Mouse (Mus musculus) limb, embryonic 13.5 days (tissue): Measurements from ENCODE around the gene Ica1. TPM values are rescaled to one million over a fixed set of nuclear protein-coding genes. Genes with fewer than 3 reads are reported as not detected.

Experiments used
- ATAC-seq: fragments of 200-750 bp; cut with Nextera tagmentation; 2 replicates; pipeline ENCODE4 v1.8.0; 2017; ENCODE audit warnings: low read depth, moderate number of reproducible peaks, moderate TSS enrichment; ENCODE audit not compliant: low FRiP score
- H3K27ac ChIP-seq: fragments of 300-500 bp; sonication (generic); 2 replicates; pipeline ENCODE4 v1.5.1; 2015; ENCODE audit warnings: inconsistent platforms, mild to moderate bottlenecking, moderate library complexity
- H3K27me3 ChIP-seq: fragments of 300-500 bp; sonication (generic); 2 replicates; pipeline ENCODE4 v1.6.1; 2015; ENCODE audit warnings: mild to moderate bottlenecking, inconsistent platforms
- H3K36me3 ChIP-seq: fragments of 300-500 bp; sonication (generic); 2 replicates; pipeline ENCODE4 v1.6.1; 2015; ENCODE audit warnings: inconsistent platforms, mild to moderate bottlenecking, moderate library complexity
- H3K4me1 ChIP-seq: fragments of 300-500 bp; sonication (generic); 2 replicates; pipeline ENCODE4 v1.6.1; 2015; ENCODE audit warnings: inconsistent platforms
- H3K4me2 ChIP-seq: fragments of 300-500 bp; sonication (generic); replicated peaks from 2 replicates; pipeline ENCODE4 v1.6.1; 2015; ENCODE audit warnings: inconsistent platforms, mild to moderate bottlenecking, moderate library complexity
- H3K4me3 ChIP-seq: fragments of 300-500 bp; sonication (generic); 2 replicates; pipeline ENCODE4 v1.5.1; 2015; ENCODE audit warnings: moderate library complexity, mild to moderate bottlenecking, inconsistent platforms
- H3K9ac ChIP-seq: fragments of 300-500 bp; sonication (generic); 2 replicates; pipeline ENCODE4 v1.6.1; 2015; ENCODE audit warnings: mild to moderate bottlenecking, inconsistent platforms
- H3K9me3 ChIP-seq: fragments of 300-500 bp; sonication (generic); 2 replicates; pipeline ENCODE4 v1.6.1; 2016; ENCODE audit warnings: inconsistent platforms
- WGBS: fragments of 180-500 bp; shearing (Covaris S2); methylation state at CpG from one replicate; pipeline ENCODE4 v1.1.7; 2015; 5-methylcytosine and 5-hydroxymethylcytosine counted together
- polyA plus RNA-seq: library from polyadenylated mRNA; unstranded; fragments of >200 nt; fragmentation: Nextera tagmentation; extraction: Ambion mirVana; gene quantifications from 2 replicates; pipeline ENCODE4 v1.2.1, GENCODE M21; 2015

The Ica1 gene
- polyA plus RNA-seq, 1 experiment from 2014 or later = 18.8 TPM

GRCm38 (mm10) chr6:8673013-8673412 is 105.3 kb downstream of the Ica1 start:
- no peak for ATAC-seq
- no peak overlapping the region for H3K27ac ChIP-seq
- H3K9me3 ChIP-seq = no peaks in the 10 kb centered on the region
- H3K4me1 ChIP-seq = no peaks in the 10 kb centered on the region
- H3K9ac ChIP-seq = no peak overlapping the region
- no peaks in the 10 kb centered on the region for H3K36me3 ChIP-seq
- no peaks in the 10 kb centered on the region for H3K27me3 ChIP-seq
- H3K4me3 ChIP-seq = no peak overlapping the region
- WGBS = 75% methylated on average over 4 of the region's 4 CpGs
- no peak overlapping the region for H3K4me2 ChIP-seq

GRCm38 (mm10) chr6:8669343-8669742 is 108.9 kb downstream of the Ica1 start:
- no peak overlapping the region for H3K4me2 ChIP-seq
- H3K9me3 ChIP-seq = no peaks in the 10 kb centered on the region
- ATAC-seq = no peak
- 66% methylated on average over 4 of the region's 4 CpGs for WGBS
- peaks cover 10% of the 10 kb centered on the region for H3K4me1 ChIP-seq
- no peak overlapping the region for H3K9ac ChIP-seq
- H3K27me3 ChIP-seq = no peaks in the 10 kb centered on the region
- H3K36me3 ChIP-seq = no peaks in the 10 kb centered on the region
- no peak overlapping the region for H3K4me3 ChIP-seq
- no peak overlapping the region for H3K27ac ChIP-seq

GRCm38 (mm10) chr6:8668013-8668811 is 110.1 kb downstream of the Ica1 start:
- H3K4me1 ChIP-seq = peaks cover 21% of the 10 kb centered on the region
- H3K36me3 ChIP-seq = no peaks in the 10 kb centered on the region
- no peak overlapping the region for H3K9ac ChIP-seq
- H3K9me3 ChIP-seq = no peaks in the 10 kb centered on the region
- ATAC-seq = no peak
- H3K4me3 ChIP-seq = no peak overlapping the region
- H3K27ac ChIP-seq = no peak overlapping the region
- H3K4me2 ChIP-seq = no peak overlapping the region
- no peaks in the 10 kb centered on the region for H3K27me3 ChIP-seq
- 50% methylated on average over 6 of the region's 6 CpGs for WGBS

GRCm38 (mm10) chr6:8665786-8666185 is 112.5 kb downstream of the Ica1 start:
- no peaks in the 10 kb centered on the region for H3K36me3 ChIP-seq
- WGBS = 89% methylated on average over 5 of the region's 5 CpGs
- ATAC-seq = no peak

GRCm38 (mm10) chr6:8664956-8665355 is 113.3 kb downstream of the Ica1 start:
- 57% methylated on average over 5 of the region's 5 CpGs for WGBS
- ATAC-seq = no peak
- peaks cover 31% of the 10 kb centered on the region for H3K4me1 ChIP-seq
- H3K4me2 ChIP-seq = no peak overlapping the region
- peak overlapping the region; percentile 28; the same call in 1 of the 2 replicates for H3K27ac ChIP-seq
- H3K9me3 ChIP-seq = no peaks in the 10 kb centered on the region
- H3K27me3 ChIP-seq = no peaks in the 10 kb centered on the region
- no peak overlapping the region for H3K9ac ChIP-seq
- H3K36me3 ChIP-seq = no peaks in the 10 kb centered on the region
- H3K4me3 ChIP-seq = no peak overlapping the region

More at GRCm38 (mm10) chr6:8665786-8666185, 112.5 kb downstream of the Ica1 start:
- Histone ChIP-seq H3K4me2 (no peak overlapping the region), H3K27ac (no peak overlapping the region), H3K9ac (no peak overlapping the region), H3K27me3 (no peaks in the 10 kb centered on the region), H3K9me3 (no peaks in the 10 kb centered on the region), H3K4me1 (peaks cover 31% of the 10 kb centered on the region), H3K4me3 (no peak overlapping the region)

- Histone ChIP-seq H3K4me2 (no peak overlapping the region), H3K27ac (no peak overlapping the region)
- WGBS = 39% methylated on average over 3 of the region's 3 CpGs
Observed at GRCm38 (mm10) chr6:8663092-8663740, 115.1 kb downstream of the Ica1 start.

GRCm38 (mm10) chr6:8661404-8661803 is 116.9 kb downstream of the Ica1 start:
- no peaks in the 10 kb centered on the region for H3K36me3 ChIP-seq
- WGBS = 82% methylated on average over 4 of the region's 4 CpGs
- no peak overlapping the region for H3K4me3 ChIP-seq
- ATAC-seq = no peak
- H3K27me3 ChIP-seq = no peaks in the 10 kb centered on the region
- no peaks in the 10 kb centered on the region for H3K9me3 ChIP-seq
- peaks cover 31% of the 10 kb centered on the region for H3K4me1 ChIP-seq
- H3K9ac ChIP-seq = no peak overlapping the region
- H3K27ac ChIP-seq = no peak overlapping the region
- no peak overlapping the region for H3K4me2 ChIP-seq

More at GRCm38 (mm10) chr6:8663092-8663740, 115.1 kb downstream of the Ica1 start:
- Histone ChIP-seq H3K9me3 (no peaks in the 10 kb centered on the region), H3K9ac (no peak overlapping the region), H3K27me3 (no peaks in the 10 kb centered on the region), H3K4me3 (no peak overlapping the region), H3K36me3 (no peaks in the 10 kb centered on the region), H3K4me1 (peaks cover 31% of the 10 kb centered on the region)
- 0 out of 2 replicates have a peak, but pooled peaks have one; percentile 16 for ATAC-seq

GRCm38 (mm10) chr6:8660076-8660475 is 118.2 kb downstream of the Ica1 start:
- H3K4me3 ChIP-seq = no peak overlapping the region
- H3K27ac ChIP-seq = no peak overlapping the region
- H3K9me3 ChIP-seq = no peaks in the 10 kb centered on the region
- 92% methylated on average over 2 of the region's 2 CpGs for WGBS
- no peak overlapping the region for H3K4me2 ChIP-seq
- 0 out of 2 replicates have a peak, but pooled peaks cover under 1% of the 10 kb centered on the region for H3K36me3 ChIP-seq
- H3K27me3 ChIP-seq = no peaks in the 10 kb centered on the region
- H3K9ac ChIP-seq = no peak overlapping the region
- ATAC-seq = no peak
- peaks cover 29% of the 10 kb centered on the region for H3K4me1 ChIP-seq

GRCm38 (mm10) chr6:8659194-8659959 is 118.9 kb downstream of the Ica1 start:
- Histone ChIP-seq H3K4me2 (no peak overlapping the region), H3K4me3 (no peak overlapping the region), H3K9me3 (no peaks in the 10 kb centered on the region), H3K36me3 (0 out of 2 replicates have a peak, but pooled peaks cover 2% of the 10 kb centered on the region), H3K9ac (no peak overlapping the region), H3K27me3 (no peaks in the 10 kb centered on the region), H3K27ac (no peak overlapping the region), H3K4me1 (peaks cover 22% of the 10 kb centered on the region)
- WGBS = 72% methylated on average over 13 of the region's 13 CpGs
- no peak for ATAC-seq

- Histone ChIP-seq H3K27me3 (no peaks in the 10 kb centered on the region), H3K4me2 (no peak overlapping the region), H3K4me3 (no peak overlapping the region), H3K4me1 (peaks cover 12% of the 10 kb centered on the region), H3K9me3 (no peaks in the 10 kb centered on the region), H3K27ac (no peak overlapping the region), H3K36me3 (0 out of 2 replicates have a peak, but pooled peaks cover 2% of the 10 kb centered on the region), H3K9ac (no peak overlapping the region)
- no peak for ATAC-seq
- WGBS = 62% methylated on average over 4 of the region's 4 CpGs
Observed at GRCm38 (mm10) chr6:8658431-8658830, 119.9 kb downstream of the Ica1 start.

GRCm38 (mm10) chr6:8657459-8657858 is 120.8 kb downstream of the Ica1 start:
- H3K36me3 ChIP-seq = 0 out of 2 replicates have a peak, but pooled peaks cover 2% of the 10 kb centered on the region
- ATAC-seq = no peak
- H3K27me3 ChIP-seq = no peaks in the 10 kb centered on the region
- 56% methylated on average over 3 of the region's 3 CpGs for WGBS
- peaks cover 2% of the 10 kb centered on the region for H3K4me1 ChIP-seq
- H3K9ac ChIP-seq = no peak overlapping the region
- no peaks in the 10 kb centered on the region for H3K9me3 ChIP-seq
- H3K4me2 ChIP-seq = no peak overlapping the region
- no peak overlapping the region for H3K27ac ChIP-seq
- no peak overlapping the region for H3K4me3 ChIP-seq

- Histone ChIP-seq H3K27ac (no peak overlapping the region), H3K27me3 (no peaks in the 10 kb centered on the region), H3K9ac (no peak overlapping the region), H3K4me1 (no peaks in the 10 kb centered on the region), H3K9me3 (no peaks in the 10 kb centered on the region), H3K36me3 (0 out of 2 replicates have a peak, but pooled peaks cover 2% of the 10 kb centered on the region), H3K4me2 (no peak overlapping the region), H3K4me3 (no peak overlapping the region)
- 87% methylated on average over 2 of the region's 2 CpGs for WGBS
- no peak for ATAC-seq
Observed at GRCm38 (mm10) chr6:8655454-8655853, 122.8 kb downstream of the Ica1 start.
